Mouse (Mus musculus) ES-Bruce4 (cell line): ENCODE results near the gene Themis2. TPM values are rescaled to one million over a fixed set of nuclear protein-coding genes. Genes with fewer than 3 reads are reported as not detected.

ENCODE experiments used
- H3K27ac ChIP-seq: 2 replicates; pipeline ENCODE4 v1.5.1; 2012; ENCODE audit warnings: low read length, inconsistent platforms; ENCODE audit not compliant: insufficient read depth
- H3K27me3 ChIP-seq: 2 replicates; pipeline ENCODE4 v1.6.1; 2012; ENCODE audit warnings: mild to moderate bottlenecking, low read length, inconsistent platforms; ENCODE audit not compliant: control insufficient read depth, poor library complexity, insufficient read depth, severe bottlenecking
- H3K36me3 ChIP-seq: 2 replicates; pipeline ENCODE4 v1.6.1; 2012; ENCODE audit warnings: inconsistent platforms, mild to moderate bottlenecking, low read length, moderate library complexity; ENCODE audit not compliant: control insufficient read depth, poor library complexity, insufficient read depth, severe bottlenecking
- H3K4me1 ChIP-seq: one replicate; pipeline ENCODE4 v1.8.1; 2011; ENCODE audit warnings: low read length; ENCODE audit not compliant: control insufficient read depth, insufficient read depth
- H3K4me3 ChIP-seq: 2 replicates; pipeline ENCODE4 v1.5.1; 2011; ENCODE audit warnings: low read depth, mild to moderate bottlenecking, low read length
- H3K9ac ChIP-seq: 2 replicates; pipeline ENCODE4 v1.6.1; 2012; ENCODE audit warnings: low read depth, mild to moderate bottlenecking, inconsistent platforms; ENCODE audit not compliant: poor library complexity, severe bottlenecking
- H3K9me3 ChIP-seq: replicated peaks from 2 replicates; pipeline ENCODE4 v1.6.1; 2012; ENCODE audit warnings: mild to moderate bottlenecking, low read length, inconsistent platforms; ENCODE audit not compliant: control insufficient read depth, poor library complexity, insufficient read depth, severe bottlenecking
- CTCF ChIP-seq: IDR thresholded peaks from one replicate; pipeline ENCODE4 v1.8.1; 2011; ENCODE audit warnings: low read depth, low read length
- EP300 ChIP-seq: IDR thresholded peaks from 2 replicates; pipeline ENCODE4 v1.6.1; 2011; ENCODE audit warnings: low read depth, low read length; ENCODE audit not compliant: insufficient read depth
- POLR2A ChIP-seq: IDR thresholded peaks from one replicate; pipeline ENCODE4 v1.8.1; 2011; ENCODE audit warnings: low read length; ENCODE audit not compliant: insufficient read depth
- polyA plus RNA-seq: library from polyadenylated mRNA; stranded (reverse); fragments of >200 nt; gene quantifications from 2 replicates; pipeline ENCODE4 v1.2.4, GENCODE M21; 2011; ENCODE audit warnings: low read depth; ENCODE audit not compliant: missing spikeins, insufficient read depth, insufficient read length

Gene Themis2
- polyA plus RNA-seq, 1 experiment, result 0.84 TPM

DNA sequence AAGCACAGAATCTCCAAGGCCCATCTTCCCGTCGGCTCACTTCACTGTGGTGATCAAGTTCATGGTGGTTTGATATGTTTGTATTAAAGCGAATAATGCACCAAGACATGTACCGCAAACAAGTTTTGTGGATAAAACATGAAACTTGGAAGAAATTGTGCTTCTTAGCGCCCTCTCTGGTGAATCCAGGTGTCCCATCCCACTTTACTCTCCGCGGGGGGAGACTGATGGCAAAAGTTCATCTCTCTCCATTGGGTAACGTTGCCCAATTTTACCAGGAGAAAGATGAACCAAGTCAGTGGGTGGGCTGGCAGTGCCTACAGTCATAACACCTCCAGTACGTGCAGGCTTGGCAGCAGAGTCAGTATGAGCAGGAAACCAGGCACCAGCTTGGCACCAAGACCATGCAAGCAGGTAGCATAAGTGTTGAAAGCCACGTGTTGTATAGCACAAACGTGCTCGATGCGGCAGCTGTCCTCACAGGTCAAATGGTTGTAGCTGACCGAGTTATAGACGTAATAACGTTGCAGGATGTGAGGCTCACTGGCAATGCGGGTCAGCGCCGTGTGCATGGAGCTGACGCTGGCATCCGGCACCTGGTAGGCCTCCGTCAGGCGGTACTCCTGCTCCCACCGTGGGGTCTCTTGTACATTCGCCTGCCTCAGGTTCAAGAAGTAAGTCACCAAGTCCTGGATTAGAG is 63.0 kb downstream of the Themis2 start:
- Histone ChIP-seq H3K9ac (peak overlapping the region; percentile 72), H3K4me3 (peak overlapping the region; percentile 67), H3K9me3 (no peaks in the 10 kb centered on the region), H3K27ac (peak overlapping the region; percentile 62), H3K27me3 (no peaks in the 10 kb centered on the region), H3K36me3 (no peaks in the 10 kb centered on the region), H3K4me1 (peaks cover 5% of the 10 kb centered on the region)
- TF ChIP-seq EP300 (no peak), CTCF (peak; percentile 32)

- no peaks in the 10 kb centered on the region for H3K9me3 ChIP-seq
Measured at GRCm38 (mm10) chr4:132732148-132732684, 64.0 kb downstream of the Themis2 start, which contains the start of gene Xkr8. TSS of gene Xkr8 (minus strand) at chr4:132732546.

More at GRCm38 (mm10) chr4:132732148-132732684, 64.0 kb downstream of the Themis2 start, which contains the start of gene Xkr8:
- 0 out of 2 replicates have a peak, but pooled peaks cover 6% of the 10 kb centered on the region for H3K36me3 ChIP-seq
- H3K4me3 ChIP-seq, result peak within 1 kb of the TSS; percentile 74
- H3K9ac ChIP-seq, result peak within 1 kb of the TSS; percentile 72
- peak within 1 kb of the TSS; percentile 62 for H3K27ac ChIP-seq
- TF ChIP-seq EP300 (no peak), POLR2A (peak; percentile 48)
- H3K27me3 ChIP-seq, result no peaks in the 10 kb centered on the region
- peaks cover 5% of the 10 kb centered on the region for H3K4me1 ChIP-seq

Other genes with a start within 250 kb of the Themis2 start
- 0.22 and 0.30 TPM in 2 replicates for gene Ptafr, start 232.3 kb downstream of the Themis2 start, polyA plus RNA-seq
- gene Eya3, start 157.4 kb downstream of the Themis2 start, polyA plus RNA-seq, result 77.8 and 78.7 TPM in 2 replicates
- 6.3 and 8.1 TPM in 2 replicates for gene Xkr8, start 63.8 kb downstream of the Themis2 start, polyA plus RNA-seq
- gene Smpdl3b, start 39.1 kb downstream of the Themis2 start, polyA plus RNA-seq, result 6.3 and 6.4 TPM in 2 replicates
- 78.2 and 78.7 TPM in 2 replicates for gene Rpa2, start 28.1 kb downstream of the Themis2 start, polyA plus RNA-seq
- gene Ppp1r8, start 46.8 kb upstream of the Themis2 start, polyA plus RNA-seq, result 91.6 and 95.2 TPM in 2 replicates
- gene Stx12, start 88.1 kb upstream of the Themis2 start, polyA plus RNA-seq, result 53.0 and 58.4 TPM in 2 replicates
- gene Fam76a, start 126.2 kb upstream of the Themis2 start, polyA plus RNA-seq, result 22.8 and 24.3 TPM in 2 replicates
- gene Fgr, start 177.7 kb upstream of the Themis2 start, polyA plus RNA-seq, result 0.70 and 1.9 TPM in 2 replicates
- gene Ahdc1, start 214.9 kb upstream of the Themis2 start, polyA plus RNA-seq, result 88.2 and 102 TPM in 2 replicates